Mouse (Mus musculus) liver, adult 2 months (tissue): Measurements from ENCODE around the gene Gcgr.

Experiments used
- CTCF ChIP-seq: fragments of 200-500 bp; IDR thresholded peaks from 2 replicates; pipeline ENCODE4 v1.5.1; 2011; ENCODE audit warnings: low read depth, low read length, control low read depth
- POLR2A ChIP-seq: fragments of 200-500 bp; IDR thresholded peaks from 2 replicates; pipeline ENCODE4 v1.6.1; 2011; ENCODE audit warnings: low read length, control low read depth; ENCODE audit not compliant: insufficient read depth; ENCODE audit errors: extremely low read depth

DNA sequence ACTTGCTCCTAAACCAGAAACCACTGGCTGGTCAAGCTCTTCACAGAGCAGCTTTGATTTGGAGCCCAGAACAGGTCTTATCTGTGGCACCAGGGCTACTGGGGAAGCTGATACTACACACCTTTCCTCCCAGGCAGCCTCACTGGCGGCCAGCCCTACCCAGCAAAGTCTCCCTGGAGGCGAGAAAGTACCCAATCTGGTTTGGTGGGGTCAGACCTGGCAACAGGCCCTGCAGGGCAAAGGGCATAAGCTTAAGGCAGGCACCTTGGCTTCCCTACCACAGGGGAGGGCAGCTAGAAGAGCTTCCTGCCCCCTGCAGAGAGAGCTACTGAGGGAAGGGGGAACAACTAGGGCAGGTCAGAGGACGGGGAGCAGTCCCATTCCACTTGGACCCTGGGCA, 30.1 kb upstream of the Gcgr start:
- TF ChIP-seq POLR2A (0 out of 2 replicates have a peak, but pooled peaks have one; percentile 24), CTCF (0 out of 2 replicates have a peak, but pooled peaks have one; percentile 12)
